Comparison of ENCODE assay signal across 17 mouse cellular contexts in the genomic region with DNA sequence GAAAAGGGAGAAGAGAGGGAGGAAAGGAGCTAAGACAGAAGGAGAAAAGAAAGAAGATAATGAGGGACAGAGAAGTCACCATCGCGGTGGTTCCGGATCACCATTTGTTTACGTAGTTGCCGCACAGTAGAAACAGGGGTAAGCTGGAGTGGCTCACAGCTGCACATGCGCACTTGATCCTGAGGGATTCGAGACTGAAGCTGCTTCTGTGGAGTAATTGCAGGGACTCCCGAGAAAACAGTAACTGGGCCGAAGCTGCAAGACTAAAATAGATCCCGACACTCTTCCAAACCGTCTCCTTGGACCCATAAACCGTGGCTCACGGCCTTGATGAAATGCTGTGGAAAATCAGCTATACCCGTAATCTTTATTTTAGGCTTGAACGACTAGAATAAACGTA. TPM values are rescaled to one million over a fixed set of nuclear protein-coding genes. Genes with fewer than 3 reads are reported as not detected.
DNase-seq lines count a peak whose midpoint lies in the region; TF ChIP-seq lines count a peak whose summit lies in the region.
"Had no signal": no experiment of that assay in that cellular context is flagged by ENCODE, and none has a peak within 500 bp of the region (broad histone marks: within the 10 kb centered on the region; RNA-seq: fewer than 3 reads in every experiment).

No protein-coding gene starts in this region.

- peak overlapping the region; percentile 65 for H3K27ac ChIP-seq in gastrocnemius, adult 2 months
- H3K27ac ChIP-seq: embryonic facial prominence, embryonic 13.5 days; forebrain, embryonic 13.5 days had no signal

- DNase-seq in adrenal gland, postnatal 10 days = peak; percentile 28
- no peak for DNase-seq in adrenal gland, postnatal 25 days
- DNase-seq in gastrocnemius, adult 2 months = peak; percentile 59
- DNase-seq in gastrocnemius, postnatal 10 days = no peak
- peak; percentile 35 for DNase-seq in R1 (ENCODE audit: low read depth, low spot score)
- peak; percentile 24 for DNase-seq in gastrocnemius, postnatal 25 days
- no peak for DNase-seq in lung, adult 18-20 months
- DNase-seq: B cell, adult 2 months; cerebellum, adult 18-20 months; cerebellum, adult 9-11 months; cerebellum, postnatal 36 days; forebrain, postnatal 0 days; heart, postnatal 36 days; kidney, adult 11 months had no signal

- no peak for TF ChIP-seq CTCF in gastrocnemius, adult 2 months (IDR thresholded peaks at IDR 0.05)

- intact Hi-C loops in gastrocnemius, adult 2 months (cut with DNase I) = no loop called here

- H3K4me3 ChIP-seq in gastrocnemius, adult 2 months = no peak overlapping the region; the same call in 1 of the 2 replicates
- H3K4me3 ChIP-seq: embryonic facial prominence, embryonic 13.5 days; forebrain, embryonic 13.5 days; heart, embryonic 12.5 days had no signal

RNA-seq across cellular contexts. Expression of a gene that starts 16.6 kb away (rescaled TPM):
- 10 to 100 TPM; 43.5 to 46.6 TPM for total RNA-seq in adrenal gland, postnatal 10 days (2021)
- total RNA-seq in adrenal gland, postnatal 25 days (2021) = 17.5 and 20.5 TPM in 2 replicates
- total RNA-seq in gastrocnemius, adult 2 months (2021) = 10 to 100 TPM in 1 of 2 experiments, 1 to 10 TPM in 1; 7.3 to 14.9 TPM
- 10 to 100 TPM; 65.9 to 76.6 TPM for total RNA-seq in gastrocnemius, postnatal 10 days (2021)
- total RNA-seq in gastrocnemius, postnatal 25 days (2021) = 10 to 100 TPM; 16.3 to 17.4 TPM

RNA-seq across cellular contexts. Expression of a gene that starts 38.8 kb away (rescaled TPM):
- total RNA-seq in adrenal gland, postnatal 10 days (2021) = 100 to 1,000 TPM; 190 to 443 TPM
- total RNA-seq in adrenal gland, postnatal 25 days (2021) = 9.9 and 12.2 TPM in 2 replicates
- total RNA-seq in gastrocnemius, adult 2 months (2021) = under 1 TPM; 0.33 TPM
- total RNA-seq in gastrocnemius, postnatal 10 days (2021) = 1 to 10 TPM in 1 of 2 experiments, under 1 TPM in 1; 0.40 to 1.5 TPM
- under 1 TPM; 0.36 to 0.67 TPM for total RNA-seq in gastrocnemius, postnatal 25 days (2021)

Comparison
In these comparisons a context has a peak if more than half of its experiments do, and no peak if none do; other contexts are left out.
1. DNase-seq: peak in adrenal gland, postnatal 10 days (single experiment), gastrocnemius, adult 2 months (single experiment), R1 (single experiment) and gastrocnemius, postnatal 25 days (single experiment); none in adrenal gland, postnatal 25 days (single experiment), gastrocnemius, postnatal 10 days (single experiment) and lung, adult 18-20 months (0 of 2).
2. RNA of a gene that starts 38.8 kb away (total RNA-seq): 190 to 443 TPM in adrenal gland, postnatal 10 days; 9.9 to 12.2 TPM in adrenal gland, postnatal 25 days, 0.40 to 1.5 TPM in gastrocnemius, postnatal 10 days, 0.36 to 0.67 TPM in gastrocnemius, postnatal 25 days and 0.33 TPM in gastrocnemius, adult 2 months; every median in the first group is over 10 times any median in the second.